Comparison of ENCODE assay signal across 16 mouse cellular contexts in genomic region chr17:49272661-49273448, GRCm38 (mm10).
A peak's percentile ranks its signal among the peaks of the same experiment; 100 is the strongest.
DNase-seq lines count a peak whose midpoint lies in the region; ATAC-seq and TF ChIP-seq lines count a peak whose summit lies in the region.
"Had no signal": no experiment of that assay in that cellular context is flagged by ENCODE, and none has a peak within 500 bp of the region (broad histone marks: within the 10 kb centered on the region; RNA-seq: fewer than 3 reads in every experiment).

No protein-coding gene starts in this region.

- no peak overlapping the region for H3K4me2 ChIP-seq in hindbrain, postnatal 0 days (ENCODE audit: low read depth, low read length)
- H3K4me2 ChIP-seq in hindbrain, embryonic 12.5 days (replicated peaks): no peak overlapping the region
- no peak overlapping the region for H3K4me2 ChIP-seq in midbrain, embryonic 13.5 days (replicated peaks)
- H3K4me2 ChIP-seq in midbrain, embryonic 11.5 days: no peak overlapping the region
- H3K4me2 ChIP-seq: heart, embryonic 11.5 days had no signal

- no peak overlapping the region for H3K9ac ChIP-seq in hindbrain, postnatal 0 days (replicated peaks; ENCODE audit: low read length)
- H3K9ac ChIP-seq in hindbrain, embryonic 12.5 days: no peak overlapping the region
- no peak overlapping the region for H3K9ac ChIP-seq in midbrain, embryonic 13.5 days (replicated peaks)
- no peak overlapping the region for H3K9ac ChIP-seq in midbrain, embryonic 11.5 days (ENCODE audit: low read length)

- H3K27me3 ChIP-seq in hindbrain, postnatal 0 days (ENCODE audit: insufficient read depth, low read length): no peaks in the 10 kb centered on the region
- H3K27me3 ChIP-seq in hindbrain, embryonic 12.5 days: no peaks in the 10 kb centered on the region
- no peaks in the 10 kb centered on the region for H3K27me3 ChIP-seq in midbrain, embryonic 13.5 days
- no peaks in the 10 kb centered on the region for H3K27me3 ChIP-seq in midbrain, embryonic 11.5 days (ENCODE audit: control insufficient read depth, insufficient read depth, low read length)
- H3K27me3 ChIP-seq: CH12.LX; megakaryocyte, embryonic 14.5 days had no signal

- WGBS in hindbrain, postnatal 0 days: 64% methylated on average over 10 of the region's 11 CpGs
- 78% methylated on average over 11 of the region's 11 CpGs for WGBS in hindbrain, embryonic 12.5 days
- 69% methylated on average over 11 of the region's 11 CpGs for WGBS in midbrain, embryonic 13.5 days
- 84% methylated on average over 10 of the region's 11 CpGs for WGBS in midbrain, embryonic 11.5 days

- no peak overlapping the region for H3K27ac ChIP-seq in hindbrain, postnatal 0 days
- H3K27ac ChIP-seq in hindbrain, embryonic 12.5 days: no peak overlapping the region
- no peak overlapping the region for H3K27ac ChIP-seq in midbrain, embryonic 13.5 days
- no peak overlapping the region for H3K27ac ChIP-seq in midbrain, embryonic 11.5 days (ENCODE audit: low read depth, low read length)

- DNase-seq in adrenal gland, adult (ENCODE audit: inconsistent age in 2 of 2, low spot score in 1 of 2): peak; percentile 30 to 64
- no peak for DNase-seq in adrenal gland, postnatal 4 days (ENCODE audit: low spot score in 2 of 2)
- DNase-seq in hindbrain, postnatal 0 days (ENCODE audit: low spot score): peak; percentile 61
- no peak for DNase-seq in midbrain, embryonic 11.5 days (ENCODE audit: low spot score, missing footprints)
- DNase-seq in embryo, embryonic 9.5 days (ENCODE audit: extremely low spot score): no peak
- no peak for DNase-seq in spleen, adult 18-20 months
- DNase-seq: cerebellum, adult 18-20 months; heart, postnatal 4 days; lung, adult 2 months; right cerebral cortex, postnatal 4 days had no signal

- H3K9me3 ChIP-seq in hindbrain, postnatal 0 days (ENCODE audit: low read length): no peaks in the 10 kb centered on the region
- H3K9me3 ChIP-seq in hindbrain, embryonic 12.5 days (replicated peaks): no peaks in the 10 kb centered on the region
- H3K9me3 ChIP-seq in midbrain, embryonic 13.5 days: no peaks in the 10 kb centered on the region
- no peaks in the 10 kb centered on the region for H3K9me3 ChIP-seq in midbrain, embryonic 11.5 days (ENCODE audit: control insufficient read depth, low read length)

- TF ChIP-seq CTCF in hindbrain, postnatal 0 days (IDR thresholded peaks at IDR 0.05; ENCODE audit: low read depth): no peak

- no peak overlapping the region for H3K4me3 ChIP-seq in hindbrain, postnatal 0 days (ENCODE audit: low read length)
- H3K4me3 ChIP-seq in hindbrain, embryonic 12.5 days: no peak overlapping the region
- no peak overlapping the region for H3K4me3 ChIP-seq in midbrain, embryonic 13.5 days (replicated peaks)
- no peak overlapping the region for H3K4me3 ChIP-seq in midbrain, embryonic 11.5 days (ENCODE audit: low read depth, low read length)
- H3K4me3 ChIP-seq: megakaryocyte, embryonic 14.5 days had no signal

- 0 out of 2 replicates have a peak, but pooled peaks cover 3% of the 10 kb centered on the region for H3K4me1 ChIP-seq in hindbrain, postnatal 0 days (ENCODE audit: insufficient read depth, low read length)
- no peaks in the 10 kb centered on the region for H3K4me1 ChIP-seq in hindbrain, embryonic 12.5 days
- H3K4me1 ChIP-seq in midbrain, embryonic 13.5 days (replicated peaks): peaks cover 17% of the 10 kb centered on the region
- H3K4me1 ChIP-seq in midbrain, embryonic 11.5 days (ENCODE audit: control insufficient read depth, insufficient read depth, low read length): no peaks in the 10 kb centered on the region
- H3K4me1 ChIP-seq: megakaryocyte, embryonic 14.5 days had no signal

- ATAC-seq in hindbrain, postnatal 0 days: peak; percentile 62; the same call in 1 of the 2 replicates
- no peak for ATAC-seq in hindbrain, embryonic 12.5 days (ENCODE audit: low FRiP score)
- peak; percentile 85 for ATAC-seq in midbrain, embryonic 13.5 days
- ATAC-seq in midbrain, embryonic 11.5 days (ENCODE audit: low FRiP score): no peak; the same call in 1 of the 2 replicates
- ATAC-seq: inflammation-experienced regulatory T-cells, adult 6 months had no signal

- no peaks in the 10 kb centered on the region for H3K36me3 ChIP-seq in hindbrain, postnatal 0 days (ENCODE audit: insufficient read depth, low read length)
- no peaks in the 10 kb centered on the region for H3K36me3 ChIP-seq in hindbrain, embryonic 12.5 days
- no peaks in the 10 kb centered on the region for H3K36me3 ChIP-seq in midbrain, embryonic 13.5 days
- H3K36me3 ChIP-seq in midbrain, embryonic 11.5 days (ENCODE audit: control insufficient read depth, insufficient read depth, low read length): no peaks in the 10 kb centered on the region

Comparison
In these comparisons a context has a peak if more than half of its experiments do, and no peak if none do; other contexts are left out.
1. DNase-seq: peak in adrenal gland, adult (2 of 2) and hindbrain, postnatal 0 days (single experiment); none in adrenal gland, postnatal 4 days (0 of 2), midbrain, embryonic 11.5 days (single experiment), embryo, embryonic 9.5 days (single experiment) and spleen, adult 18-20 months (0 of 2).
2. ATAC-seq: peak in hindbrain, postnatal 0 days (single experiment) and midbrain, embryonic 13.5 days (single experiment); none in hindbrain, embryonic 12.5 days (single experiment) and midbrain, embryonic 11.5 days (single experiment).